Mouse (Mus musculus) bone marrow, adult 2 months (tissue): ENCODE results near the gene Stat2.

ENCODE experiments used
- CTCF ChIP-seq: fragments of 200-500 bp; IDR thresholded peaks from 2 replicates; pipeline ENCODE4 v1.5.1; 2011; ENCODE audit warnings: low read length, control low read depth; ENCODE audit not compliant: control insufficient read depth, insufficient read depth
- POLR2A ChIP-seq: fragments of 200-500 bp; IDR thresholded peaks from 2 replicates; pipeline ENCODE4 v1.6.1; 2011; ENCODE audit warnings: low read depth, mild to moderate bottlenecking, control low read depth, low read length, borderline replicate concordance; ENCODE audit not compliant: control insufficient read depth

- TF ChIP-seq POLR2A (no peak), CTCF (no peak)
Observed at GRCm38 (mm10) chr10:128269206-128269910, 1.0 kb upstream of the Stat2 start.
